Comparison of ENCODE assay signal across 8 mouse cellular contexts in the genomic region with DNA sequence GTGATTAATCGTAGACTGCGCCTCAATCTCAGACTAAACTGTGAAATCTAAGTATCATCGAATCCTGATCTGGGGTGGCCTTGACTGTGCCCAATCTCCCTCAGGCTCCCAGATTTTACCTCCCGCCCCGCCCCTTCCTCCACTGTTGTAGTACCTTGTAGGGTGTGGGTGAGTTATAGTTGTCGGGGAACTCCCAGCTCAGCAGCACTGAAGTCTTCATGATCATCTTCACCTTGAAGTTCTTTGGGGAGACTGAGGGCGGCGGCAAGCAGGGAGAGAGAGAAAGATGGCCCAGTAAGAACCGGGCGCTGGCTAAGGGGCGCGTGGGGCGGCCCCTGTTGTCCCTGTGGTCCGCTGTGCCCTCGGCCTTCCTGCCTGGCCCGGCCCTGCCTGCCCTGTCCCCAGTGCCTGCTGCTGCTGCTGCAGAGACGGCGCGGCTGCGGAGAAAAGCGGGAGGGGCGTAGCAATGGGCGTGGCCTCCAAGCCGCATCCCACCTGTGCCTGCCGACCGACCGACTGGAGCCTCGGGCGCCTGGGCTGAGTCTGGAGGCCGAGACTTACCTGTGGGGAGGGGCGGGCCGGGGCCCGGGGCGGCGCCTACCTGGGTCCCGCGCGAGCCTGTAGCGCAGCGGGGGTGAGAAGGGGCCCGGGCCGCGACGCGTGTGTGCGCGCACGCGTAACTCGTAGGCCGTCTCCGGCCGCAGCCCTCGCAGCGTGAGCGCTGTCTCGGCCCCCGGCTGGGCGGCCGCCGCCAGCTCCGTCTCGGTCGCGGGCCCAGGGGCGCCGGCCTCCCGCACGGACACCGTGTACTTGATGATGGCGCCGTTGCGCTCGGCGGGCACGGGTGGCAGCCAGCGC. TPM values are rescaled to one million over a fixed set of nuclear protein-coding genes. Genes with fewer than 3 reads are reported as not detected.
DNase-seq lines count a peak whose midpoint lies in the region; ATAC-seq and TF ChIP-seq lines count a peak whose summit lies in the region.

No protein-coding gene starts in this region.

- peak; percentile 41 to 50 for DNase-seq in heart, adult 2 months
- DNase-seq in heart, adult 8-10 months (ENCODE audit: low spot score): no peak
- DNase-seq in cerebellum, adult 9-10 months: peak; percentile 62
- DNase-seq in gastrocnemius, postnatal 25 days: peak; percentile 63
- DNase-seq in kidney, postnatal 0 days (ENCODE audit: low spot score): peak; percentile 65
- peak; percentile 76 to 84 for DNase-seq in lung, postnatal 4 days
- peak; percentile 36 to 76 for DNase-seq in spleen, postnatal 4 days (ENCODE audit: low spot score in 2 of 2)
- DNase-seq in left cerebral cortex, postnatal 36 days (ENCODE audit: low spot score in 2 of 2): no peak

- no peak for TF ChIP-seq EP300 in heart, adult 2 months (IDR thresholded peaks at IDR 0.05; ENCODE audit: insufficient read depth, low read depth, low read length)

- no peak for TF ChIP-seq POLR2A in heart, adult 2 months (IDR thresholded peaks at IDR 0.05; ENCODE audit: insufficient read depth, low read depth, low read length)

- peak overlapping the region; percentile 75 for H3K9ac ChIP-seq in heart, adult 2 months (ENCODE audit: low read depth, low read length)
- H3K9ac ChIP-seq in kidney, postnatal 0 days (ENCODE audit: low read depth, low read length): peak overlapping the region; percentile 58

- no peaks in the 10 kb centered on the region for H3K79me2 ChIP-seq in heart, adult 2 months (replicated peaks; ENCODE audit: control insufficient read depth, insufficient read depth, low read length)

- no peak for TF ChIP-seq CTCF in heart, adult 2 months (IDR thresholded peaks at IDR 0.05)
- TF ChIP-seq CTCF in kidney, postnatal 0 days (IDR thresholded peaks at IDR 0.05; ENCODE audit: low read depth): no peak

- no peaks in the 10 kb centered on the region for H3K27me3 ChIP-seq in heart, adult 2 months (ENCODE audit: control insufficient read depth, insufficient read depth, low read length)
- H3K27me3 ChIP-seq in kidney, postnatal 0 days (ENCODE audit: insufficient read depth, low read length): no peaks in the 10 kb centered on the region

- H3K4me1 ChIP-seq in heart, adult 2 months (ENCODE audit: control insufficient read depth, insufficient read depth, low read length): peaks cover 1% of the 10 kb centered on the region; the same call in 1 of the 2 replicates
- 0 out of 2 replicates have a peak, but pooled peaks cover 5% of the 10 kb centered on the region for H3K4me1 ChIP-seq in kidney, postnatal 0 days (replicated peaks; ENCODE audit: insufficient read depth, low read length)

- peak; percentile 77 for ATAC-seq in kidney, postnatal 0 days (replicated peaks; ENCODE audit: low FRiP score, low read depth)

- peak overlapping the region; percentile 49 for H3K4me3 ChIP-seq in heart, adult 2 months
- H3K4me3 ChIP-seq in kidney, postnatal 0 days (replicated peaks; ENCODE audit: low read depth, low read length): peak overlapping the region; percentile 43

- H3K27ac ChIP-seq in heart, adult 2 months: no peak overlapping the region
- peak overlapping the region; percentile 57; the same call in 1 of the 2 replicates for H3K27ac ChIP-seq in kidney, postnatal 0 days

- intact Hi-C loops in heart, adult 2 months (cut with DNase I): no loop called here
- intact Hi-C loops in left cerebral cortex, postnatal 36 days (cut with DNase I): loop anchor here (5.0 kb wide), 2 partner anchors 37 to 132 kb away; no protein-coding TSS in a partner anchor

- 27% methylated on average over 71 of the region's 77 CpGs for WGBS in heart, adult 2 months
- 19% methylated on average over 64 of the region's 77 CpGs for WGBS in kidney, postnatal 0 days

- H3K4me2 ChIP-seq in kidney, postnatal 0 days (ENCODE audit: low read length): peak overlapping the region; percentile 86

- H3K9me3 ChIP-seq in kidney, postnatal 0 days (replicated peaks; ENCODE audit: low read length): no peaks in the 10 kb centered on the region

- no peaks in the 10 kb centered on the region for H3K36me3 ChIP-seq in heart, adult 2 months (ENCODE audit: control insufficient read depth, insufficient read depth, low read length)
- peaks cover 41% of the 10 kb centered on the region for H3K36me3 ChIP-seq in kidney, postnatal 0 days (ENCODE audit: insufficient read depth, low read length)

RNA-seq across cellular contexts. Expression of a gene that starts 51.3 kb away (rescaled TPM):
- total RNA-seq in heart, adult 2 months (2021): 10 to 100 TPM; 41.7 to 47.5 TPM
- polyA plus RNA-seq in heart, adult 2 months (2012; rRNA removed): 86.8 and 91.1 TPM in 2 replicates
- 10 to 100 TPM; 54.3 to 66.4 (median 60.0) TPM for total RNA-seq in heart, adult 8-10 months (2022)
- 10 to 100 TPM; 37.7 to 39.6 TPM for total RNA-seq in gastrocnemius, postnatal 25 days (2021)
- 44.7 and 45.3 TPM in 2 replicates for polyA plus RNA-seq in kidney, postnatal 0 days (2015; fragmentation: Nextera tagmentation; extraction: Ambion mirVana)
- 100 to 1,000 TPM; 576 to 675 TPM for total RNA-seq in left cerebral cortex, postnatal 36 days (2021)

Comparison
In these comparisons a context has a peak if more than half of its experiments do, and no peak if none do; other contexts are left out.
1. DNase-seq: peak in heart, adult 2 months (2 of 2), cerebellum, adult 9-10 months (single experiment), gastrocnemius, postnatal 25 days (single experiment), kidney, postnatal 0 days (single experiment), lung, postnatal 4 days (2 of 2) and spleen, postnatal 4 days (2 of 2); none in heart, adult 8-10 months (single experiment) and left cerebral cortex, postnatal 36 days (0 of 2).
2. RNA of a gene that starts 51.3 kb away (total RNA-seq): 576 to 675 TPM in left cerebral cortex, postnatal 36 days; 54.3 to 66.4 TPM in heart, adult 8-10 months, 41.7 to 47.5 TPM in heart, adult 2 months and 37.7 to 39.6 TPM in gastrocnemius, postnatal 25 days; every median in the first group is over 4 times any median in the second.